Mouse (Mus musculus) spleen, postnatal 4 days (tissue): Measurements from ENCODE around the gene Tax1bp3.
A peak's percentile ranks its signal among the peaks of the same experiment; 100 is the strongest.

Source experiments
- DNase-seq, 2 experiments: peaks; one replicate each; pipeline ENCODE4 v3.0.0; 2022; ENCODE audit warnings: low spot score in 2 of 2

Tax1bp3 gene

DNA sequence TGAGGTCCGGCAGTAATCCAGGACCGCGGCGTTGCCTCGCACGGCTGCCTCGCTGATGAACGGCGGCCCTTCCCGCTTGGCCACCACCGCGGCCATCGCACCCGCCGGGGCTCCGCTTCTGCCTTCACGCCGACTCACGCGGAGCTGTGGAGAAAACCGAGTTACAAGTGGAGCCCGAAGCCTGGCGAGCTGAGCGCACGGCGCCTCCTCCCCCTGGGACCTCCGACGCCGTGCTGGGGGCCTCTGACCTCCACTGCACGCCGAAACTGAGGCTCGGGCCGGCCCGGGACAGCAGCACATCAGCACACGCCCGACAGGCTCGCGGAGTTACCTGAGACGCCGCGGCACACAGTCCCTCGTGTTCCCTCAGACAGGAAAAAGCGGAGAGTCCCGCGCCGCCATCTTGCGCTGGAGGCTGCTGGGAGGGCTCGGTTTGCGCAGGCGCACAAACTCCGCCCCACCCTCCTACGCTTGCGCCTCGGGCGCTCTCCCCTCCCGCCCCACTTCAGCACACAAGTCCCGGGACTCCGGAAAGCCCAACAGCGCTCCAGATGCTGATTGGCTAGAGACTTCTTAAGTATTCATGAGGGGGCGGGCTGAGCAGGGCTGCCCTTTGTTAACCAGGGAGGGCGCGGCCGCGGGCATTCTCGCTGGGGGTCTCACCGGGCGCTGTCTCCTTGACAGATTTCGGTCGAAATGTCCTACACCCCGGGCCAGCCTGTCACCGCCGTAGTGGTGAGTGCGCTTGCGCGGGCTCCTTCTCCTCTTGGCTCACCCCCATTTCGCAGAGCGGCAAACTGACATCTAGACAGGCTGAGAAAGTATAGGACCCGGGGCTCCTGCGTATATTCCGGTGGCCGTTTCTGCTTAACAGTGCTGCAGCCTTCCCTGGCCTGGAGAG lies at the start of gene Tax1bp3, which contains the start of gene Emc6:
Gene Tax1bp3 (plus strand): TSS at position 476 of the 901 bp plus-strand sequence.
Gene Emc6 (minus strand): TSS at position 430 of the 901 bp plus-strand sequence.
- peak; percentile 97 to 98 for DNase-seq

DNA sequence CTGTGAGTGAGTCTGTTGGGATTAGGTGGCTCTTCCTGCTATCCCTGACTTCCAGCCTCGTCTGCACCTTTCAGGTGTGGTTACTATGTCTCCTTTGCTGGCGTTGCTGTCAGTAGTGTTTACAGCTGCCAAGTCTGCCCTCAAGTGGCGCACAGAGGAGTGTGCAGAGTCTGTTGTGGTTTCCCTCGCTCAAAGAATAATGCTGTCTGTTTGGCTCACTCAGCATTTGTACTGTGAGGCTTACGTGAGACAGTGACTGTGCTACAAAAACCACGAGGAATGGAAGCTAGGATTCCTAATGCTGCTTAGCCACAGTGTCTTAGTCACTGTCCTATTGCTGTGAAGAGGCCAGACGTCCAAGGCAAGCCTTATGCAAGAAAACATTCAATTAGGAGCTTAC lies 45.9 kb upstream of the Tax1bp3 start:
- no peak for DNase-seq

DNA sequence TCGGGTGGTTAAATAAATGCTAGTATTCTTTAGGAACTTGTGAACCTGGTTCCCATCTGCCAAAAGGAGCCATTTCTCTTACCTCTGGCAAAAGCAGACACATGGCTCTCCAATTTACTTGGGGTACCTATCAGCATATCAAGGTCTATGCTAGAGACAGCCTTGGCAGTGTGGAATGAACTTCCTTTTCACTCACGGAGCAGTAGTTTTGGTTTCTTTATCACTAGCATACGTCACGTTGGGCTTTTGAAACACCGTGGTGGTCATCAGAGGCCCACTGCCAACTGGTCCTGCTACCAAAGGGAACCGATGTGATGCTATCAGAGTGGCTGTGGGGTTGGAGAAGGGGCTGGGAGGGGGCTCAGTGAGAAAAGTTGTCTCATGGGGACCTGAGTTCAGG lies 43.9 kb upstream of the Tax1bp3 start:
- DNase-seq, result no peak

DNA sequence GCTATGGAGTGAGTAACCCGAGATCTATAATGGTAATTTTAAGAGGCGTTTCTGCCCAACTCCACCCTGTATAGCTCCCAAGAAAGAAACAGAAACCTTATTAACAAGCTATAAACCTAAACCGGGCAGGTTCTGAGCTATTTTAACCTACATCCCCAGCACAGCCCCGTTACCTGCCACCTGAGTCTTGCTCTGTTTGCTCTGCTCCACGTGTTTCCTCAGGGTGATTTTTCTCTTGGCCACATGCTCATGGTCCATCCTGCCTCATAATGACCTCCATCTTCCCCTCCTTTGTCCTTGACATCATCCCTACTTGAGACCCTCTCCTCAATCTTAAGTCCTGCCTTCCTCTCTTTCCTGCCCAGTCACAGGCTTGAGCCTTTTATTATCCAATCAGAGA lies 42.7 kb upstream of the Tax1bp3 start:
- no peak for DNase-seq

DNA sequence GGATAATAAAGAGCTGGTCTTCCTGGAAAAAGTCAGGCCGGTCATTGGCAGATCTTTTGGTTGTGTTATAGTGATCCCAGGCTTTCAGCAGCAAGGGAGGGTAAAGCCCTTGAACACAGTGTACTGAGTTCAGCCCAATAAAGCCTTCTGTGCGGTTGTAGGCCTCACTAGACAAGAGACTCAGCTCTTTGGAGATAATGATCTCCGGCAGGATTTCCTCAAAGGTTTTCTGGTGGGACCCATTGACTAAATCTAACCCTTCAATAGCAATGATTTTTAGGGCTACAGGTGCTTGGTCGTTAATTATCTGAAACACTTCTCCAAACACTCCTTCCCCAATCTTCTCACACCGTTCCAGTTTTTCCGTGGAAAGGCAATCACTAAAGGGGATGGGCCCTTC lies 40.3 kb upstream of the Tax1bp3 start:
- no peak for DNase-seq

DNA sequence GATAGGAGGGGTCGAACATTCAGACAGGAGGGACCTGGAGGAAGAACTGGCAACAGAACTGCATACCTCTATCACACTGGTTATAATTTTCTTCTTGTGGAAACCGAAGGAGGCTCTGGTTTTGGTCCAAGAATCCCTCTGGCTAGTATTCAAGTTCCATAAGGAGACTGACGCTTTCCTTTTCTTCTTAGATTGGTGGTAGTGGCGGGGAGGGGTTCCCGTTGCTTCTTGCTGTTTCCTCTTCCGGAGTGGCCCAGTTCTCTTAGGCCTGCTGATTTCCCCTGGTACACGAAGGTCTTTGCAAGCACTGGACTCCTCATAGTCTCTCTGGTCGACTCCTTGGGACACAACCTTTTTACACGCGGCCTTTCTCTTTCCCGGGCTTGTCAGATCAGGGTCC lies 39.8 kb upstream of the Tax1bp3 start:
- DNase-seq, result peak in 1 of 2 experiments; percentile 21

DNA sequence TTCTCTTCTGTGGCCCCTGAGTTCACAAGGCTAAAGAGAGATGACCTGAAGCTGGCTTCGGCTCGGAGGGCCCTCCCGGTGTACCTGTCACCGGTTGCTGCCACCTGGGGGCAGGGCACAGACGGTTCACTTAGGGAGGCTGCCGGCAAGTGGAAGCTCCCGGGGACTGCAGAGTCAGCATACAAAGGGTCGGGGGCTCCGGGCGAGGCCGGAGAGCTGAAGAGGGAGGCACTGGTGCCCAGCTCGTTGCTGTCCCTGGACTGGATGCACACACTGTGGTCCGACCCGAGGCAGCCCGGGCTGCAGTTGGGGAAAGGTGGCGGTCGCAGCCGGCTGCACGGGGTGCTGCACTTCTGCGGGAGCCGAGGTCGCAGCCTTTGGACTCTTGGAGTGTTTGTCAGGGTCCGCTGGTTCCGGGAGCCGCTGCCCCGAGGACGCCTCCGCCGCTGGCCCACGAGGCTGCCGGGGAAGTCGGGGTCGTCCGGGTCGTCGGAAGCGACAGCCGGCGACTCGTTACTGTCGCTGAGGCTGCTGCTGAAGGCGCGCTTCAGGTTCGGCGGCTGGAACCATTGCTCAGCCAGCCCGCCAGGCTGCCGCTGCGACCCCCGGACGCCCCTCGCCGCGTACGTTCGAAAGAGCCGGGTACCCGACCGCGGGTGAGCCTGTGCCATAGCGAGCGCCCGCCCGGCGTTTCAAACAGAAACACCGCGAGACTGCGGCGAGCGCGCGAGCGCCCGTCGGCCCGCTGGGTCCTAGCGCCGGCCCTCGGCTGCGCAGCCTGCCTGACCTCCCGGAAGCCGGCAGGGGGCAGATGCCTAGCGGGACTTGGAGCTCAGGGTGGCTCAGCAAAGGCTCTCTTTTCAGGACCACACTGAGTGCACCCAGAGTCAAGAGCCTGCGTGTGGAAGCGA lies 39.0 kb upstream of the Tax1bp3 start, which contains the start of gene Haspin:
Gene Haspin (minus strand): TSS at position 704 of the 911 bp plus-strand sequence.
- DNase-seq, result peak; percentile 92 to 98

DNA sequence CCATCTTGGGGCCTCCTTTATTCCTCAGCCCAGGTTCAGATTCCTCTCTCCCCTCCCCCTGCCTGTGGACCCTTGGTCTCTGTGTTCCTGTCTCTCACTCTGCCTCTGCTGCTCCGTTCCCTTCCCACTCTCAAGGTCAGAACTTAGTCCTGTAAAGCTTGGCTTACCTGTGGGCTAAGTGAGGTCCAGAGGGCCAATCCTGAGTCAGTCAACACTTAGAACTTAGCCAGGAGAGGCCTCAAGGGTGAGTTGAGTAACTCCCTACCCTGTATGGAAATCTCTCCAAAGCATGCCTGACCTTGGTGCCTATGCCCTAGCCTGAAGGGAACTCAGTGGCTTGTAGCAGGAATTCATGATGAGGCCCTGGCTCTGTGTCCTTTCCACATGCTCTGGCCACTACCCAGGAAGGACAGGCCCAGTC lies 32.6 kb upstream of the Tax1bp3 start:
- no peak for DNase-seq

DNA sequence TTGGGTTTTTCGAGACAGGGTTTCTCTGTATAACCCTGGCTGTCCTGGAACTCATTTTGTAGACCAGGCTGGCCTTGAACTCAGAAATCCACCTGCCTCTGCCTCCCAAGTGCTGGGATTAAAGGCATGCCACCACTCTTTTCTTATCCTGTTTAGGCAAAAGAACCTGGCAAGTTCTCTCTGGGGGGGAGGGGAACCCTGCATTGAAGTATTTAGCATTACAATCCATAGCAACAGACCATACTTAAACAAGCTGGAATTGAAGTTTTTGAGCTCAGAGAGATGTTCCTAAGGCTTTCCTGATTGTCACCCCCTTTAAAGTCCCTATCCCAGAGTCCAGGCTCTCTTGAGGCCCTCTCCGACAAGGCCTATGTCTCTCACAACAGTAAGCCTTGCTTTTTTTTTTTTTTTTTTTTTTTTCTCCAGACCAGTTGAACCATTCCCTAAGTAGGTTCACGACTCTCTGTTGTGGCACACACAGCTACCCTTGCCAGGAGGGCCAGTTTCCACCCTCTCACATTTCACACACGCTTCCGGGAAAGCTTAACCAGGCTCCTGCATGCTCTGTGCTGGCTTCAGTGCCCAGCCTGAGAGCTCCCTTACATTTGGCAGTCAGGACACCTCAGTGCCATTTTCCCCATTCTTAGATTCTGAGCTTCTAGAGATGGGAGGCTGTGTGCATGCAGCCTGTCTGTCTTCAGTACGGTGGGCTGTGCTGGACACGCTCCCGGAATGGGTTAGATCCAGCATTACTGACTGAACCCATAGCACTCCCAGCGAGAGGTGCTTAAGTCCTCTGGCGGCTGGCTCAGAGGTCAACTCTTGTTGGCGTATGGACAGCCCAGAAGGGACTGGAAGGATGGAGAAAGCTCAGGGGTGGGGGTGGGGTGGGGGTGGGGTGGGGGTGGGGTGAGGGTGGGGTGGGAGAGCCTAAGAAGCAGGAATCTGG lies 30.6 kb upstream of the Tax1bp3 start:
- no peak for DNase-seq

DNA sequence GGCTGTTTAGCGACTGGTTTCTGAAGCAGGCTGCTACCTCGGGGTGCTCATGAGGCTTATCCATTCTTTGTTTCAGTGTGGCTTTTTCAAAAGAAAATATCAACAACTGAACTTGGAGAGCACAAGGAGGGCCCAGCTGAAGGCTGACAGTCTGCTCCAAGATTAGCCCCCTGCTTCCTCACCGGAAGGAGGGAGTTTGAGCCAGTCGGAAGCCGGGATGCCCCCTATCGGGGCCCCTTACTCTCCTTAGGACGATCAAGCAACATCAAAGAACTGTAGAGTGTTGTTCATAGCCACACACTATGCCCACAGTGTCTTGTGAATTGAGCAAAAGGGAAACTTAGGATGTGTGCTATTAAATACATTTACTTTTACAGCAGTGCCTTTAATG lies 29.9 kb upstream of the Tax1bp3 start:
- DNase-seq, result no peak

DNA sequence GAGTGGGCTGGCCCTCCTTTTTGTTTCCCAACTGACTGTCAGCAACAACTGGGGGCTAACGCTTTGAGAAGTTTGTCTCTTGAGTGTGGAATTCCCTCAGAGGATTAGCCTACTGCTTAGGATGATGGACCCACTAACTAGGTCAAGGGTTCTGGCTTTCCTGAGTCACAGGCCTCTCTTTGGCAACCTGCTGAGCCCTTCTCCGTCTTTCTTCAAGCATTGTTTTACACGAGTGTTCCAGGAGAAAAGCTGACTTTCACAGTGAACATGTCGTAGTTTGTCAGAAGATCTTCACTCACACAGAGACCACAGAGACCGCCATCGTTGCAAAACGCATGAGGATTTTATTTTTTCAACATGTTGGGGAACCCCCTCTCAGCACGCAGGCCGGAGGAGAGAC lies 28.7 kb upstream of the Tax1bp3 start:
- no peak for DNase-seq

DNA sequence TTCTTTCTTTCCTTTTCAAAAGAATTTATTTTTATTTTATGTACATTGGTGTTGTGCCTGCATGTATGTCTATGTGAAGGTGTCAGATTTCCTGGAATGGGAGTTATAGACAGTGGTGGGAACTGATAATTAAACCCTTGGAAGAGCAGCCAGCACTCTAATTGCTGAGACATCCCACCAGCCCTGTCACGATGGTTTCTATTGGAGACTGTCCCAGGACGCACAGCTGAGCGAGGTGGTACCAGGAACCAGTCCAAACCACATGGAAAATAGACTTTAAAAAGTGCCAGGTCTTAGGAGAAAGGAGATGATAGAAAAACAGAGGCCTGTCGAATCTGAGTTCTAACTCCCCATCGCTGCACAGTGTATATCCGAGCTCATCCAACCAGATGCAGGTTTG lies 21.8 kb upstream of the Tax1bp3 start:
- no peak for DNase-seq

DNA sequence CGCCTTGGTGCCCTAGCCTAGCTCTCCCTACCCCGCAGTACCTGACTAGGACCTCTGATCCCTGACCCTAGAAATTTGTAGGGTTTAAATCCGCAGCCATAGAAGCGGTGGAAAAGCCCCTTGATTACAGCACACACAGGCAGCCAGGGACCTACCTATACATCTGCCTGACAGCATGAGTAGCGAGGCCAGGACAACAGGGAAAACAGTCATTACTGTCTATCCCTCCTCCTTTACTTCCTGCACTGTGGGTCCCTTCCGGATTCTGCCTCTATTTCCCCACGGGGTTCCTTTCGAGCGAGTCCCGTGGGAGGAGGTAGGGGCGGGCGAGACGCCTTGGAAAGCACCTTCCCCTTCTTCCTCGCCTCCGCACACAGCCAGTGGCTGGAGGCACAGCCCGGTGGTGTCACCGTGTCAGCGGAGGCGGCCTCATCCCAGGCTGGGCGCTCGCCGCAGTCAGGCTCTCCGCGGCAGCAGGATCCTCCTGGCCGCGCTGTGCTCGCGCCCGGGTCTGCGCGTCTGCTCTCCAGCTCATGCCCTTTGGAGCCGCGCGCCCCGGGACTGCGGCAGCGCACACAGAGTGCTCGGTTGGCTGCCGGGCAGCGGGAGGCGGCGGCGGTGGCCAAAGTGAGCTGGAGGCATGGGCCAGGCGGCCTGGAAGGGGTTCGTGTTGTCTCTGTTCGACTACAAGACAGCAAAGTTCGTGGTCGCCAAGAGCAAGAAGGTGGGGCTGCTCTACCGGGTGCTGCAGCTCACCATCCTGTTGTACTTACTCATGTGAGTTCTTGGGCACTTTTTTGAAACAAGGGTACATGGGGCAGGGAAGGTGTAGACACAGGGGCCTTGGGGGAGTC lies 16.7 kb upstream of the Tax1bp3 start, which contains the start of gene P2rx5:
Gene P2rx5 (plus strand): TSS at position 465 of the 854 bp plus-strand sequence.
- DNase-seq, result no peak

DNA sequence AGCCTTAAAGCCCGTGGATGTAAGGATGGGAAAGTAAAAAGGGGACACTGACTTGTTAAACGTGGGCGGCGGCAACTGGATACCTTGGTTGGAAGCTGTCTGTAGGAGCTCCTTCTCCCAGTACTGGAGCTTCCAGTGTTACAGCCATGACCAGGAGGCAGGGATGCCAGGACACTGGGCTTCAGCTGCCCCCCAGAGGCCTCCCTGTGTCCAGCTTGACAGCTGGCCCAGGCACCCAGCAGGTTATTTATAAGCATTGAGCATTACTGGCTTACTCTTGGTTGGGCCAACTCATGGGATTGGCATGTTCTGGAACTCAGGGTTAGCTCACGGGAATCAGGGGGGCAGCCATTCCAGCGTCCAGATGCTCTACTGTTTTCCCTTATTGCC lies 16.1 kb upstream of the Tax1bp3 start:
- no peak for DNase-seq

DNA sequence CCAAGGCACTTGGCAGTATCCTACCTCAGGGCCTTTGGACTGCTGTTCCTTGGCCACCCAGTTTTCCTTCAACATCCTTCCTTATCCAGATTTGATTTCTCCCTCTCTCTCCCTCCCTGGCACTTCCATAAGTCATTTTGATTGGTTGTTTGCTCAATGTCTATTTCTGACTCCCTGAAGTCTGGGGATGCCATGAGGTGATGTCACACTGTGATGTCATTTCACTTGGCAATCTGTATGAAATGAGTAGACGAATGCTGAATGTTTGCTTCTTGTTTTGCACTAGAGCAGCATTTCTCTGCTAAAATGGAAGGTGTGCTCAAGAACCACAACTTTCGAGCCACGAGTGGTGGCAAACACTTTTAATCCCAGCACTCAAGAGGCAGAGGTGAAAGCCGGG lies 15.3 kb upstream of the Tax1bp3 start:
- DNase-seq, result no peak

DNA sequence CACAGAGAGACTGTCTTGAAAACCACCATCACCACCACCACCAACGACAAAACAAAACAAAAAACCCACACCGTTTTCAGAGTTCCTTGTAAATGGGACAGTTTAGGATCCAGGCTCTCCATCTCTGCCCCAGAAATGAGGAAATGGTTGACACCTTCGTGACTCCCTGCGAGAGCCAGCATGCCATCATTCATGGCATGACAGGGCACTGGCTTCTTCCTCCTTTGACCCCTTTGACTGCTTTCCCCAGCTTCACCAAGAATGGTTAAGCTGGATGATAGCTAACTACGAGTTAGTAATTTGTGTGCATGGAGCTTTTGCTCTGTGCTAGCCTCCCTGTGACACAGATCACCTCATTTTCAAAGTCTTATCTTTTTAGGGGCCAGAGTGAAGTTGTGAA lies 14.6 kb upstream of the Tax1bp3 start:
- DNase-seq, result no peak

DNA sequence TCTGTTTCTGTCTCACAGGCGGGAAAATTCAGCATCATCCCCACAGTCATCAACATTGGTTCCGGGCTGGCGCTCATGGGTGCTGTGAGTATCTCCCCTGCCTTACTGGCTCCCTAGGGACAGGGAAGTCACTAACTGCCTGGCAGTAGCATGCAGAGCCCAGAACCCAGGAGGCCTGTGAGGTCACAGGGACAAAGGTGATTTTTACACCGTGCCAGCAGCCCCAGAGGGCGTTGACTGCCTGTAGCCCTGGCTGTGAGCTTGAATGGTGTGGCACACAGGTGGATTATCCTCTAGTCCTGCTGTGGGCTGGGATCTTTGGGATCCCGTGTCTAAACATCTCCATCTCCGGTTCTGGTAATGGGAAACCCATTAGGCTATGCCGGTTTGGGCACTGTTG lies 8.8 kb upstream of the Tax1bp3 start:
- DNase-seq, result no peak

DNA sequence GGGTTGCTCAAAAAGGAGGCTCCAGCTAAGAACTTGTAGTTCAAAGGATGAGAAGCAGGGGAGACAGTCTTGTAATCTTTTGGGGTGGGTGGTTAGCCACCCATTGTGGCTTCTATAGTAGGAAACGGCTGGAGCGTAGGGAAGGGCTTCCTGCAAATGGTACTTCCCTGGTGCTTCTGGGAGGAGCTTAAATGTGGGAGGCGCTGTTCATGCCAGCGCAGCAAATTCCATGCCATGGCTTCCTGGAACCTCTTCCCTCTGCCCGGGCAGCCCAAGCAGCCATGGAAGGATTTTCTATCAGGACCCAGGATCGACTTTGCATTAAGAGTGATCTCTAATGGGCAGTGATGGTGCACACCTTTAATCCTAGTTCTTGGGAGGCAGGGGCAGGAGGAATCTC lies 8.3 kb upstream of the Tax1bp3 start:
- DNase-seq, result no peak

DNA sequence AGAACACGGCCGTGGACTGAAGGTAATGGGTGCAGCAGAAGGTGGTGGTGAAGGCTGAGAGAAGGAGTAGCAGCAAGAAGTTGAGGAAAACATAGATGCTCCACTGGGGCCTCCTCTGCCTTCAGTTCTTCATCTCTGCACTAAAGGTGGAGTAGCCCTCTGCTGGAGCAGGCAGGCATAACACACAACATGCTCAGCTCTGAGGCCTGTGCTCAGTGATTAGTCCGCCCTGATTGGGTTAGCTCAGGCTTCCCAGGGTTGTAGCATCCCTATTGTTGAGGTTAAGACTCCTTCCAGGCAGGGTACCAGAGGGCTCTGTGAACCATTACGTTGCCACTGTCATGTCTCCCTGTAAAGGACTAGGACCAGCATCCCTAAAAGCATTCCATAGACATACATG lies 7.7 kb upstream of the Tax1bp3 start:
- DNase-seq, result peak; percentile 54 to 81

DNA sequence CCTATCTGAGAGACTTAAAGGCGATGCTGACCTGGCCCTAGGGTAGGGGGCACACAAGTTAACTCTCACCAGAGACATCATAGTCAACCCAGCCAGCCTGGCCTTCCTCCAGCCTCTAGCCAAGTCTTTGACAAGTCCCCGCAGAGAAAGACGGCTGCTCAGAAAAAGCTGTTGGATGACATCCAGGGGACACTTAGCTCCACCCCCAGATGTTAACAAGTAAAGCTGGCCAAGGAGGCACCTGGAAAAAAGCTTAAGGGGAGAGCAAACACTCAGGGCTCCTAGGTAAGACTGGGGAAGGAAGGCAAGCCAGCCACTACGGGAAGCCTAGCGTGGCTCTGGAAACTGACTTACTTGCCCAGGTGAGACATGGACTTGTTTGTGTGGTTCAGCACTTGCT lies 4.7 kb upstream of the Tax1bp3 start:
- no peak for DNase-seq
